Mouse (Mus musculus) CD8-positive naive resting alpha-beta T cell, adult 2 months (primary cell): ENCODE measurements at regions not wholly inside any gene's neighbourhood (a gene's known extent, or its start where the extent isn't known, plus 50 kb on each side); places are given as distances from the start of the nearest gene placed in this dataset.

ENCODE experiments used
- DNase-seq, 2 experiments: peaks; one replicate each; pipeline ENCODE4 v3.0.0; 2022; ENCODE audit warnings: low read depth in 2 of 2, low spot score in 2 of 2

- no peak for DNase-seq
Measured at GRCm38 (mm10) chr19:28111263-28112180, 100.6 kb upstream of the Rfx3 start.

- no peak for DNase-seq
Measured at GRCm38 (mm10) chr19:28095620-28096019, 84.7 kb upstream of the Rfx3 start.

GRCm38 (mm10) chr19:28092252-28092651 is 81.3 kb upstream of the Rfx3 start:
- DNase-seq: no peak

GRCm38 (mm10) chr19:28087607-28088546 is 76.9 kb upstream of the Rfx3 start:
- DNase-seq: no peak

- DNase-seq: no peak
Measured at GRCm38 (mm10) chr19:28070386-28070785, 59.4 kb upstream of the Rfx3 start.
